Mouse (Mus musculus): ENCODE measurements around the gene Cables2.
"Not testable (repeated sequence)": the region's sequence is repeated elsewhere in the genome, so short reads cannot be mapped to it uniquely, and the experiment has no call there.

- not testable (repeated sequence) for TF ChIP-seq POLR2A (IDR thresholded peaks at IDR 0.05; ENCODE audit: extremely low read depth, insufficient read depth, low read length); CTCF (IDR thresholded peaks at IDR 0.05; ENCODE audit: low read depth, low read length)
Measured at GRCm38 (mm10) chr2:180259826-180260609, 13.3 kb downstream of the Cables2 start.
